Mouse (Mus musculus) ES-E14 (cell line): ENCODE data around the gene Slc9a3. TPM values are rescaled to one million over a fixed set of nuclear protein-coding genes. Genes with fewer than 3 reads are reported as not detected.

ENCODE experiments used
- DNase-seq: peaks from one replicate; pipeline ENCODE4 v3.0.0-alpha.2; 2013; ENCODE audit warnings: low read depth, low spot score
- H3K27ac ChIP-seq: 2 replicates; pipeline ENCODE4 v1.5.1; 2012; ENCODE audit warnings: low read depth, mild to moderate bottlenecking, low read length, moderate library complexity, mixed read lengths; ENCODE audit not compliant: poor library complexity, insufficient read depth, severe bottlenecking
- H3K36me3 ChIP-seq: 2 replicates; pipeline ENCODE4 v1.6.1; 2012; ENCODE audit warnings: mild to moderate bottlenecking, low read length, moderate library complexity, mixed read lengths; ENCODE audit not compliant: control insufficient read depth, poor library complexity, insufficient read depth, severe bottlenecking
- H3K4me1 ChIP-seq, 2 experiments: fragments of 150-350 bp in 1 of 2; sonication (generic) in 1 of 2; 2 replicates each; pipeline ENCODE4 v1.6.1; 2012; ENCODE audit warnings: low read length in 2 of 2, mild to moderate bottlenecking in 1 of 2, mixed read lengths in 1 of 2; ENCODE audit not compliant: control insufficient read depth in 2 of 2, insufficient read depth in 2 of 2, poor library complexity in 1 of 2
- H3K4me3 ChIP-seq, 2 experiments: fragments of 150-350 bp in 1 of 2; sonication (generic) in 1 of 2; 2 replicates each; pipeline ENCODE4 v1.5.1; 2012; ENCODE audit warnings: low read length in 2 of 2, low read depth in 1 of 2, mild to moderate bottlenecking in 1 of 2, mixed read lengths in 1 of 2; ENCODE audit not compliant: insufficient read depth in 1 of 2, poor library complexity in 1 of 2, severe bottlenecking in 1 of 2
- H3K9ac ChIP-seq: 2 replicates; pipeline ENCODE4 v1.6.1; 2012; ENCODE audit warnings: low read depth, mild to moderate bottlenecking, low read length, mixed read lengths; ENCODE audit not compliant: poor library complexity, insufficient read depth, severe bottlenecking
- H3K9me3 ChIP-seq: fragments of 150-350 bp; sonication (generic); 2 replicates; pipeline ENCODE4 v1.6.1; 2012; ENCODE audit warnings: low read depth, mild to moderate bottlenecking, low read length; ENCODE audit not compliant: control insufficient read depth, insufficient read depth
- CHD2 ChIP-seq: IDR thresholded peaks from 2 replicates; pipeline ENCODE4 v1.6.1; 2014; ENCODE audit warnings: mild to moderate bottlenecking, low read depth, low read length, inconsistent platforms
- HCFC1 ChIP-seq: IDR thresholded peaks from 2 replicates; pipeline ENCODE4 v1.6.1; 2012; ENCODE audit warnings: low read length, inconsistent platforms, borderline replicate concordance; ENCODE audit not compliant: insufficient read depth
- MAFK ChIP-seq: IDR thresholded peaks from 2 replicates; pipeline ENCODE4 v1.6.1; 2014; ENCODE audit warnings: mild to moderate bottlenecking, low read depth, low read length, inconsistent platforms; ENCODE audit not compliant: insufficient read depth
- ZC3H11A ChIP-seq: IDR thresholded peaks from 2 replicates; pipeline ENCODE4 v1.6.1; 2012; ENCODE audit warnings: low read depth, mild to moderate bottlenecking, inconsistent platforms, low read length, borderline replicate concordance
- ZNF384 ChIP-seq: IDR thresholded peaks from 2 replicates; pipeline ENCODE4 v1.6.1; 2012; ENCODE audit warnings: low read depth, low read length, inconsistent platforms
- in situ Hi-C, 2 experiments: fragments of 600-800 bp; cut with MboI; formaldehyde crosslinking; loops; one replicate each; pipeline ENCODE4 v1.15.1; 2025; ENCODE audit warnings: low sequenced_read_pairs in 2 of 2, inconsistent platforms in 1 of 2; ENCODE audit not compliant: unreplicated experiment in 2 of 2
- total RNA-seq: library from RNA; depleted of rRNA; stranded (reverse); fragments of 300-350 nt; gene quantifications from 2 replicates; pipeline ENCODE4 v1.2.3, GENCODE M21; 2012; rRNA removed

The Slc9a3 gene
- total RNA-seq, 1 experiment, result not detected

DNA sequence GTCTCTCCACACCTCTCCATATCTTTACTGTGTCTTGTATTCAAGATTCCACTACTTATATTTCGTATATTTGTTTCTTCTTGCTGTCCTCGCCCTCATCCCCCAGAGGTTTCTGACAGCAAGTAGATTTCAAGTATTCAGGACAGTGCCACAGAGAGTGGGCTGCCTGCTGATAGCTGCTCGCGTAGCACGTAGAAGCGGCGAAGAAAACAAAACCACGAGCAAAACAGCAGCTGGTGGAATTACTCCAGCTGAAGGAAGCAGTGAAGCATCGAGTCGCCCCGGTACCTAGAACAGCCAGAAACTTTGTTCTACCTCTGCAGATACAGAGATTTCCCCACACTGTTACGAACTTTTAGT, 87.7 kb downstream of the Slc9a3 start:
- in situ Hi-C loops, result no loop called here
- peak overlapping the region; percentile 88 to 90 for H3K4me3 ChIP-seq
- no peak overlapping the region for H3K27ac ChIP-seq
- H3K36me3 ChIP-seq, result 0 out of 2 replicates have a peak, but pooled peaks cover 2% of the 10 kb centered on the region
- no peak for DNase-seq
- TF ChIP-seq HCFC1 (no peak), MAFK (no peak), ZNF384 (no peak), CHD2 (no peak), ZC3H11A (no peak)
- no peaks in the 10 kb centered on the region; a peak in 1 of 4 replicates for H3K4me1 ChIP-seq
- no peaks in the 10 kb centered on the region for H3K9me3 ChIP-seq
- H3K9ac ChIP-seq, result peak overlapping the region; percentile 85

DNA sequence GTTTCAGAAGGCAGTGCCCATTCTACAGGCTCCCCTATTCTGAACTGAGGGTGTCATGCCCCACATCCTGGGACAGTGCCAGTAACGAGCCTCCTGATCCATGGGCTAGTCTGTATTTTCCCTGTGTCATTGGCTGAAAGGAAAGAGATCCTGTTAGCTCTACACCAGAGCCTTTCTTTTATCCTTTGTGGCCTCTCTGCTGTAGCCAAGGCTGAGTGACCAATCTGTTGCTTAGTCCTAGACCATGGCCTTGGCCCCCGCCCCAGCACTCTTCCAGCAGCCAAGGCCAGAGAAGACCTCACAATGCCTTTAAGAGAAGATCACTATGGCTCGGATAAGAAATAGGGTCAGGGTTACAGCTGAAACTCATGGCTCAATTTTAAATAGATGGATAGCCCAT, 97.2 kb downstream of the Slc9a3 start:
- no peaks in the 10 kb centered on the region for H3K4me1 ChIP-seq
- H3K36me3 ChIP-seq, result no peaks in the 10 kb centered on the region
- H3K27ac ChIP-seq, result no peak overlapping the region
- in situ Hi-C loops, result no loop called here
- H3K4me3 ChIP-seq, result no peak overlapping the region
- no peak for DNase-seq
- no peak overlapping the region for H3K9ac ChIP-seq
- no peaks in the 10 kb centered on the region for H3K9me3 ChIP-seq
- TF ChIP-seq ZC3H11A (no peak), HCFC1 (no peak), MAFK (no peak)

Other genes starting within 250 kb of the Slc9a3 start
- gene Trip13, start 183.7 kb upstream of the Slc9a3 start, total RNA-seq, result 26.1 and 43.0 TPM in 2 replicates
- gene Brd9, start 183.6 kb upstream of the Slc9a3 start, total RNA-seq, result 25.3 and 26.6 TPM in 2 replicates
- not detected in 2 replicates for gene Zdhhc11, start 157.6 kb upstream of the Slc9a3 start, total RNA-seq
- 0.21 and 0.22 TPM in 2 replicates for gene Tppp, start 112.0 kb upstream of the Slc9a3 start, total RNA-seq
- gene Cep72, start 59.2 kb upstream of the Slc9a3 start, total RNA-seq, result 7.6 and 10.0 TPM in 2 replicates
- gene Exoc3, start 87.3 kb downstream of the Slc9a3 start, total RNA-seq, result 20.5 and 28.8 TPM in 2 replicates
- 0.27 and 0.32 TPM in 2 replicates for gene Ahrr, start 170.9 kb downstream of the Slc9a3 start, total RNA-seq
- 87.8 and 101 TPM in 2 replicates for gene Pdcd6, start 196.1 kb downstream of the Slc9a3 start, total RNA-seq
- gene Sdha, start 228.8 kb downstream of the Slc9a3 start, total RNA-seq, result 138 and 156 TPM in 2 replicates
- 61.3 and 65.9 TPM in 2 replicates for gene Ccdc127, start 228.9 kb downstream of the Slc9a3 start, total RNA-seq
- gene Lrrc14b, start 242.5 kb downstream of the Slc9a3 start, total RNA-seq, result 0.22 and 0.32 TPM in 2 replicates